Mouse (Mus musculus) embryonic fibroblast, embryonic 13.5 days (primary cell): ENCODE data around the gene Dmrt1.

ENCODE experiments used
- CTCF ChIP-seq: IDR thresholded peaks from 2 replicates; pipeline ENCODE4 v1.5.1; 2011; ENCODE audit warnings: mild to moderate bottlenecking, control low read depth, low read length, moderate library complexity, borderline replicate concordance; ENCODE audit not compliant: insufficient read depth
- POLR2A ChIP-seq: IDR thresholded peaks from 2 replicates; pipeline ENCODE4 v1.6.1; 2011; ENCODE audit warnings: low read depth, mild to moderate bottlenecking, control low read depth, low read length, moderate library complexity

GRCm38 (mm10) chr19:25504878-25505277 is 540 bp upstream of the Dmrt1 start:
- TF ChIP-seq POLR2A (no peak), CTCF (no peak)
